Mouse (Mus musculus) cerebellum, postnatal 14 days (tissue): Measurements from ENCODE around the gene Ccni.

Source experiments
- DNase-seq, 2 experiments: peaks; one replicate each; pipeline ENCODE4 v3.0.0; 2021; ENCODE audit warnings: mixed read lengths in 2 of 2

The Ccni gene

DNA sequence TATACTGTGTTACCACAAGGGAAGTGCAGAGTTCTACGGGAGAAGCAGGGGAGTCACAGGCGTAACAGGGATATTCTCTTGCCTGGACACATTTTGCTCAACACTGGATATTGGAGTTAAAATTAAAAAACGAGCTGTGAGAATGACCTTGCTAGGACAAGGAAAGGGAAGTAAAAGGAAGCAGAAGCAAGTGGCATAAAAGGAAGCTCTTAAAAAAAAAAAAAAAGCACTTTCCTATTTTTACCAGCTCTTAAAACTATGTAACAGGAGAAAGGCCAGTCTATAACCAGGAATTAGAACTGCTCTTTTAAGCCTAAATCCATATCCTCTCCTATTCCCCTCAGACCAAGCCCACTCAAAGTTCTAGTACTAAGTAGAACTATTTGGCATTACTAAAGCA is 8.1 kb downstream of the Ccni start:
- no peak for DNase-seq

DNA sequence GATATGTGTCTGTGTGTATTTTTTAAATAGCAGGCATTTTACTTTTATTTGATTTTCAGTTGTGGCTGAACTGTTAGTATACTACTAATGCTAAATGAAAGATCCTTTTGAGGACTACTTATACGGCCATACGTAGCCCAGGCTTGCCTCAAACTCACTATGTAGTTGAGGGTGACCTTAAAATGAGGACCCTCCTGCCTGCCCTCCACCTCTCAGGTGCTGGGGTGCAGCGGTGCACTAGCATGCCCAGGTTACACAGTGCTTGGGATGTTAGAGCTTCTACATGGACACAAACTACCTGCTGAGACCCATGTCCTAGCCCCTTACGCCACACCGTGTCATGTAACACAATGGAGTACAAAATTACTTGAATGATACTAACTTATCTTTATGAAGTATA is 15.9 kb downstream of the Ccni start:
- DNase-seq = no peak

DNA sequence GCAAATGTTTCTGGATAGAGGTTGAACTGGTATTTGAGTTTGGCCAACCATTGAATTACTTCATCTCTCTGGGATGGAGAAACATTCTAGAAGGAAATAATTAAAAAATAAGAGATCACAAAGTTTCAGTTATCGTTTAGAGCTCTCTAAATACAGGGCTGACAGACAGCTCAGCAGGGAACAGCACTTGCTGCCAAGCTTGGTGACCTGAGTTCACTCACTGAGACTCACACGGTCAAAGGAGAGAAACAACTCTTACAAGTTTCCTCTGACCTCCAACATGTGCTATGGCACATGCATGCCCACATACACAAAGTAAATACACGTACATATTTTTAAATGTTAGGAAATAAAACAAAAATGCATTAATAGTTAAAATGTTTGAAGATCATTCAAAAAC is 16.7 kb downstream of the Ccni start:
- peak; percentile 36 to 43 for DNase-seq

DNA sequence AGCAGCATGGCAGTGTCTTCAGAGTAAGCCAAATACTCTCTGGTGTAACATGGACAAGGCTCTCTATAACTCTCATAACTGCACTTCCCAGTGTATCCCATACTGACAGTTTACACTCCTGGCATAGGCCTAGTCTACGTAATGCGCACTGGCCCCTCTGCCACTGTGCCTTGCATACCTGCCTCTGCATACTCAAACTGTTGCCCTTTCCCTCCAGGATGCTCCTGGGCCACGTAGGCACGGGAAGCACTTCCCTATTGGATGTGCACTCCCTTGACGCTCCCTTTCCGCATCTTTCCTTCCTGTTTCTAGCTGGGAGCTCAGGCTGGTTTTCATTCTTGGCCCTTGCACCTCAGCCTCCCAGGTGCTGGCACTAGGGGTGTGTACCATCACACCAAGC is 21.7 kb downstream of the Ccni start:
- DNase-seq = no peak

DNA sequence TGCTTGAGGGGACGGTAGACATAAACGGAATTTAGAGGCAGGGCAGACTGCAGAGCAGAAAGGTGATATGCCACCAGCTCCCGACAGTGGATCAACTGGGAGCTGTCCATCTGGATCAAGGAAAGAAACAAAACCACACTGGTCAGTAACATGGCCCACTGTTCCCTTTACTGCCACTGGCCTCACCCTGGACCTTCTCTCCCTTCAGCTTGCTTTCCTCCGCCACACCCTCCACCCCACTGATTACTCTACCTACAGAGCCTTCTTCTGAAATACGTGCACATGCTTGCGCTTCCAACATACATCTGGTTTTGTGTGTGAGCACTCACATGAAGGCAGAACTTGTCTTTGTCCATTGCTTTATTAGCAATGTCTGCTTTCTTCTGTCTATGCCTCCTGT is 23.0 kb downstream of the Ccni start:
- DNase-seq = no peak

DNA sequence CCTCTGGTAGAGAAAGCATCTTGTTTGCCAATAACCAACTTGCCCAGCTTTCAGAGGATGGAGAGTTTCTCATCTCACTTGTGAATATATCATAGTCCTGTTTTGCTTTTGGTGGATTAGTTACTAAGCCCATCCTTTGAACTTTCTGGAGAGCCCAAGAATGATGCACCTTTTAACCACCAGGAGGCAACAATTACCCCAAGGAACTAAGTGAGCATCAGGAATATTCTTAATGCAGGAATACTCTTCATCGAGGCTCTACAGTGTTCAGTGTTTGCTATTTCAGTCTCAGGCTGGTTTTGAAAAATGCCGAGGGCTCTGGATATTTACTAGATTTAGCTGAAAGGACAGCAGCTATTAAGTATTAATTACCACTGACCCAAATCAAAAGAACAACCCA is 26.0 kb downstream of the Ccni start:
- DNase-seq = peak in 1 of 2 experiments; percentile 40

DNA sequence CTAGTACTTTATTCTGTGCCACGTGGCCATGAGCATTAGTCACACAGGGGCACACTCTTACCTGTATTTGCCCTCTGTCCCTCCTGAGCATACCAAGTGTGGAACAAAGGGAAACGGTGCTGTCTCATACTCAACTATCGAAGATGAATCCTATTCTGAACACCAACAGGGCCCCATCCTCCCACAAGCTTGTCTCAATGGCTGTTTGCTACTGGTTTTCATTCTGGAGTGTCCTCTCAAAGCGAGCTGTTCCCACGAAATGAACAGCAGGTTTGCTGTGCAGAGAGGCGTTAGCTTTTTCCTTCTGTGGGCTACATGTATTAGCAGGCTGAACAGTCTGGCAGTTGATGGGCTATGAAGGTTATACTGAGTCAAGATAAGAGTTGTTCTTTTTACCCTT is 27.7 kb downstream of the Ccni start:
- DNase-seq = no peak

DNA sequence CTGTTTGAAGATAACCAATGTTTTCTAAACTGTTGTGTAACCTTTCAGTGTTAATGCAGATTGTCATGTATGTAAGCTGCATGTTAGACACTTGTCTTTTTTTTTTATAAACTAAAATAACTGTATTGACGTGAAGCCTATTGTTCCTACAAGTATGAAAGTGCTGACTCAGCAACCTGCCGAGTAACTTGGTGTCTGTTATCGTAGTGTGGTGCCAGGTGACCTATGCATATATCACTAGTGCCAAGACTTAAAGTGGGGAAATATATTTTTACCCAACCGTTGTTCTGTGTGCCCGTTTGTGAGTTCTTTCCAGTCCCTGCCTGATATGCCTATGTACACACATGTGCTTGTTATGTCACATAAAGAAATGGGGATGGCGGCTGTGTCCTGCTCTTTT is 31.6 kb downstream of the Ccni start:
- DNase-seq = no peak

DNA sequence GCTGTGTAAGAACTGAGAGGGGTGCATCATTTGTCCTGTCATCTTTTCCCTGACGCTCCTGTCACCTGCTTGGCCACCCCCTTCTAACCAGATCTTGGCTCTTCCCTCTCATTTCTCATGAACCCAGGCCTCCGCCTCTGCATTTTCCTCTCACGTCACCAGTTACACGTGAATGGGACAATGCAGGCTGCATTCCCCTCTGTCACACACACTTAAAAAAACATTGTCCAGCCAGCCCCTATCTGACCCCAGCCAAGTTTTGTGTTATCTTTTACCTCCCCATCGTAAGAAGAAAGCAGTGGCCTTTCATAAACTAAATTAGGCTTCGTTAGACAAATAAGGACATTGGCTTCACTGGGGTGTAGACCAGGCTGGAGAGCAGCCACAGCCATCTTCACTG is 33.8 kb downstream of the Ccni start:
- DNase-seq = no peak

DNA sequence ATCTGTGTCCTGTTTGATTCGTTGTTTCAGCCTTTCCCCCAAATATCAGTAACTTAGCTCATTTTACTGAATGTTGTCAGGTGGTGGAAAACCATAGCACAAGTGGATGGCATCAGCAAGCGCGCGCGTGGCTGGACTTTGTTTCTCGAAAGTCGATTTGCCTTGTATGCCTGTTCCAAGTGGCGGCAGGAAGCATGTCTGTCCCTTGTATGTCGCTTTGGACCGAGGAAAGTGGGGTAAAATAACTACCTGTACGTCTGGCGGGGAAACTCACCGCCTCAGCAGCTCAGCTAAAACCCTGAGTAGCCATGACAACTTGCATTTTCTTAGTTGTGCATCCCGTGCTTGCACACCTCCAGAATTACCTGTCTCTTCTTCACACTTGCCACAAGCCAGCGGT is 34.9 kb downstream of the Ccni start:
- DNase-seq = no peak

DNA sequence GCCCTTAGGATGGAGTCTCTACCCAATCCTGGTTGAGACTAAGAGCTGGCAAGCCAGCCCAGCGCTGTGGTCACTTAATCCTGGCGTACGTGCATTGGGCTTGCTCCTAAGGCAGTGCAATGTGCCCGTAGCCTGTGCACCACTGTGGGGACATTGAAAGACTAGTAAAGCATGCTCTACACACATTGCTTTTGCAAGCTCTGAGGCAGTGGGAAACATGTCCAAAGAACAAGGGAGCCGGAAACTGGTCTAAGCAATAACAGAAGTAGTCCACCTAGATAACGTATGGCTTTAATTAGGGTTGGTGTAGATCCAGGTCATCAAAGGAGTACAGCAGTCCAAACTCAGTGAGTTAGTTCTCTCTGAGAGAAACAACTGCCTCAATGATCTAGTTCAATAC is 37.6 kb downstream of the Ccni start:
- no peak for DNase-seq

DNA sequence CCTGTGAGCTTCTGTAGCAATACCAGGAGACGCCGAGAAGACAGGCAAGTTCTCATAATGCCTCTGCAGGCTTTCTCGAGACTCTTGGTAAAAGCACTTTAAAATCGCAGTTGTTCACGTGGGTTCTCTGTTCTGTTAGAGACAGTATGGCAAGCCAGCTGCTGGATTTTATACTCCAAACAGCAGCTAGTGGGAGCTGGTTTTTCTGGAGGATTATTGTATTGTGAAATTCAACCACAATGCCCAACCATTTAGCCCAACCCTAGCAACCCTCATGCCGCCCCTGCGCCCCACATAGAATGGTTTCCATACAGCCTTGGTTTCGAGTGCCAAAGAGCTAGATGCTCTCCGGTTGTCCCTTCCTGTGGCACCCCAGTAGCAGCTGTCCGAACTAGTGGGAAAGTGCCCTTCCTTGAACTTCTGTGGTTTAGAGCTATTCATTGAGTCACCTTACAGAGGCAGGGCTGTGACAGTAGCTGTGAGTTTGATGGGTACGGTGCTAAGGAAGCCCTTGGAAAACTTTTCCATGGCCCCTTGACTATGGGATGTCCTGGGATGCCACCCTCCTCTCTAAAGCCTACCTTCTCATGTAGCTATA is 38.3 kb downstream of the Ccni start:
- DNase-seq = no peak

DNA sequence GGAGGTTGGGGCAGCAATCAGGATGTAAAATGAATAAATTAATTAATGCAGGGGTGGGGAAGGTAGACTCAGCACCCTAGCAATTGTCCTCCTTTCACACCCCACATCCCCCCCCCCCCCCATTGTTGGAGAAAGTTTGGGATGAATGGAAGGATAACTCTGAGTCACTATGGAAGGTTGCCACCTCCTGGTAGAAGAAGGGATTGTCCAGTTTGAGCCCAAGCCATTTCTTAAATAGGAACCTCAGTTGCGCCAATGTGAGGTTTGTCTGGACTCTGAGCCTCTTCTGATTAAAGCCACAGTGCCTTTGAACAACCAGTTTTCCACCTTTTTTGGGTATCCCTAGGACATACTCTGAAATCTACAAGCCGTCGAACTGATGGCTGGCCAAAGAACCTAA is 42.8 kb downstream of the Ccni start:
- DNase-seq = peak; percentile 80 to 82

DNA sequence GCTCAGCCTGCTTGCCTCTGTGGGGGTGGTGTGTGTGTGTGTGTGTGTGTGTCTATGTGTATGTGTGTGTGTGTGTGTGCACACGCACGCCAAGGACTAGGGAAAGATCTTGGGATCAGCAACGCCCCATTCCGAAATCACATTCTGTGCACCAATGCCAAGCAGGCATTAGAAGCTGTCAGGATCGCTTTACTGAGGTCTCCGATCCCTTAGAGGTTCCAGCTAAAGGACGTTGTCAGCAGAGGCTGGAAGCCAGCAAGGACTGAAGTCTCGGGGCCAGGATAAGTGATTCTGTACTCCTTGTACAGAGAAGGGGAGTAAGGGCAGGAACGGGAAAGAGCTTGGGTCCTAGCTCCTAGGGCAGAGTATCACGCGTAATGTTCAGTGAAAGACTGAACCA is 51.9 kb downstream of the Ccni start:
- DNase-seq = no peak

DNA sequence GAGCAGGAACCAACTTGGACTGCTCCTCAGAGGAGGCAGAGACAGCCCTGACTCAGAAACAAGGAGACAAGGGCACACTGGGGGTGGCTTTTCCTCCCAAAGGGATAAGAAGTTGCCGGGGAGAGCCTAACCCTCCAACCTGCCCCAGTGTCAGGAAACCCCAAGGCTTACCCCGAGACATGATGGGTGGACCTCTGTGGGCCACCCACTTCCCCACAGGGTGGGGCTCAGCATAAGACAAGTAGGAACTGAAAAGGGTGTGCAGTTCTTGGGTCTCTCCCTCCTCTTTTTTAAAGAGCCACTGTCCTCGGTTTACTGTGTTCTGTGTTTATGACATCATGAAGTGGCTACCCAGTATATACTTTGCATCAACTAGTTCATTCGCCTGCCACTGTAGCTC is 53.8 kb downstream of the Ccni start:
- DNase-seq = no peak

DNA sequence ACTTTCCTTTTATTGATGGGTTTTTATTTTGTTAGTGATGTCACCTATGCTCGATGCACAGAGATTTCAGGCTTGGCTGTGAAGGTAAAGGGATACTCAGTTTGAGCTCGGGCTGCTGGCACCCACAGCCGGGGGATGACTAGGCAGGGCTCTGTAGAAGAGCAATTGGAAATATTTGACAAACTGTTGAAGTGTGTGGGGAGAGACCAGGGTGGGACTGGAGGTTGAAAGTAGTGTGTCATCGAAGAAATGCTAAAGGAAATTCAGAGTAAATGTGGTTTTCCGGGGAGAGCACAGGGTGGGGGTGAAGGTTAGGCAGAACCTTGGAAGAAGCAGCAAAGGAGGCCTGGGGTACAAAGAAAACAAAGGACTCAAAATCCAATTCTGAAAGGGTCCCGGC is 54.3 kb downstream of the Ccni start:
- DNase-seq = no peak

DNA sequence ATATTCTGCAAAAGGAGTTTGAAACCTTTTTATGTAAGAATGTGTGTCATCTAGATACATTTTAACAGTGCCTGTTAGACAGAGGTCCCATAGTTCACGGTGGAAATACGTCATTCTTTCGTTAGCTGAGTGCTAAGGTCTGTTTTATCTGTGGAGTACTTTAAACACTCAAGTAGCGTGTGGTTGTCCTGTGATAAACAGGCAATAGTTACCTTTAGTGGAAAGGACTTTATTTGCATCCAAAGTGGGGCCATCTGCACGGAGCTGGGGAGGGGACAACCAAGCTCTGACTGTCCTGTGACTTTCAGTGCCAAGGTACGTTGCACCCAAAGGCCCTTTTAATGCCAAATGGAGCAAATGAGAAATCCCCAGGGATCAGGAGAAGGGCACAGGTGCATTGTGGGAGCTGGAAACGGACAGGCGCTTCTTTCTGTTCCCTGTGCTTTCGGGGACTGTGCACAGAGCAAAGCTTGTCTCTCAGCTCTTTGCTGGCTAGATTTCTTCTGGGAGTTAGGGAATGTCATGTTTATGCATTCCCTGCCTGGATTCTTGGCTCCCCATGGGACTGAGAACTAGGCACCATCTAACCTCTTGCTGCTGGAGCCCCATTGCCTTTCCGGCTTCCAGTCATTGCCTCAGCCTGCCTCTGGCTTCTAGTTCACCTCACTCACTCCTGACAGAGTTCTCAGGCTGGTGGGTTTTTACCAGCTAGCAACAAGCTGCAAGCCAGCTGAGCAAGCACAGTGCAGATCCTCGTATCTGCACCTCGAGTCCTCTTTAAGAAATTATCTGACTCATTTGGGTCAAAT is 56.1 kb downstream of the Ccni start:
- no peak for DNase-seq

DNA sequence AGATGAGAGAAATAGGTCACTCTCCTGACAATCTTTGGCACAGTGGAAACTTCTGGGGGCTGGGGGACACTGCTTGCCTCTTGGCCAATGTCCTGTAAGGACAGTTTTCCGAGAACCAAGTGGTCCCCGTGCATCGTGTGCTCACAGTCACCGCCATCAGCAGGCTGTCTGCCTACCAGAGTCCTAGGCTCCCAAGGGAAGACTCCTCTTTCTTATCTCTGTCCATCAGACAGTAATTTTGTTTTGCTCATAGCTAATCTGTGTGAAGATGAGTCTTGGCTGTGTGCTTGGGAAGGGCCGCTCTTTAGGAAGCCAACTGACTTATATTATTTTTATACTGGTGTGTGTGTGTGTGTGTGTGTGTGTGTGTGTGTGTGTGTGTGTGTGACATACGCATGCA is 60.8 kb downstream of the Ccni start:
- DNase-seq = no peak

DNA sequence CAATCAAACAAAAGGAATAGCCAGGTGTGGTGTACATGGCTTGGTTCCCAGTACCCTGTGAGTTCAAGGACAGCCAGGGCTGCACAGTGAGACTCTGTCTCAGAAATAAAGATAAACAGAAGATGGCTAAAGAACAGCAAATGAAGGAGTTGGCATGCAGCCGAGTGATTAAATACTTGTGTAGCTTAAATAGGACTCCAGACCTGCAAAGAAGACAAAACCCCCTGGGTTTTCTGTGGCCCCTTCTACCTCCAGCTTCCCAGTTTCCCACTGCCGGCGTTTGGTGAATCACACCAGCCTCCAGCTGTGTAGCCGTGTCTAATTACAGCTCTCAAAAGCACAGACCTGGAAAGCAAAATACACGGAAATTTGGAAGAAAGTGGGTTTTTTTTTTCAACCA is 61.4 kb downstream of the Ccni start:
- DNase-seq = peak in 1 of 2 experiments; percentile 30

DNA sequence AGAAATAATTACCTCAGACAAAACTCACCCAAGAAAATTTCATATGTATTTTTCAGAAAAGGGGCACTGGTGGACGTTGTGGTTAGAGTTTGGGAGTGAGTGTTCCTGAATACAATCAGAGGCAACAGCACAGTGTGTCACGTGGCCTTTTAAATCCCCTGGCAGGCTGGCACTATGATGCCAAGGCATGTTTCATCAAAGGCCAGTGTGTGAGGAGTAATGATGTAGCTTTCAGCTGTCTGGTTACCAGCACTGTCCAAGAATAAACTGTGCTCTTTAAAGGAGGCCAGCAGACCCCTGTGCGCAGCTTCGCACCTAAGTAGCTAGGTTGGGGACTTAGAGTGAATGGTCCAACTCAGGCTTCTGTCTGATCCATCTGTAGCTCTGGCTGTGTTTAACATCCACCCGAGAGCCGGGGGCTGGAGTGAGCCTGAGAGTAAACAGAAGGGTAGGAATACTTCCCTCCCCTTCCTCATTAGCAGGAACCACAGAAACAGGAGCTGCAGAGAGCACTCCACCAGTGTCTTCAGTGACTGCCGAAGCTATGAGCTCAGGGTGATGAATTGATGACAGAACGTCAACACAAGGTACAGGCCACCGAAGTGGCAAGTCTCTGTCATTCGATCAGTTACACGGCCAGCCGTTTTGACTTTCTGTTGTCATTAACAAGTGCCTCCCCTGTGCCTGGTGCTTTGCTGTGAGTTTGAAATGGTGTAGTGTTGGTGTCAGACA is 62.8 kb downstream of the Ccni start:
- peak in 1 of 2 experiments; percentile 31 for DNase-seq

DNA sequence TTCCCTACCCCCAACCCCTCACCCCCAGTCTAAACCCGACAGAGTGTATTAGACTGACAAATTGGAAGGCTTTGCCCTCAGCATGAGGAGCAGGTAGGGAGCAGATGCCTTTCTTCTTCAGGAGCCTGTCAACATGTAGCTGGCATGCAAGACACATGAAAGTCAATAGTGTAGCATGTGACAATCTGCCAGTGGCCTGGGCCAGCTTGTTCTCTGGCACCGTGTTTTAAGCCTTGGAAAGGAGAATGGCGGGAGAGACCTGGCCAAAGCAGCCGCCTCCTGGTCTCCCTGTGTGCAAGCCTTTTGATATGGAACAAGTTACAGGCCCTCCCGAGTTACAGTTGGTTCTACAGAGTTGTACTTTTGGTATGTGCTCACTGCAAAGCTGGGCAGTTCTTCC is 65.5 kb downstream of the Ccni start:
- peak; percentile 83 to 85 for DNase-seq

DNA sequence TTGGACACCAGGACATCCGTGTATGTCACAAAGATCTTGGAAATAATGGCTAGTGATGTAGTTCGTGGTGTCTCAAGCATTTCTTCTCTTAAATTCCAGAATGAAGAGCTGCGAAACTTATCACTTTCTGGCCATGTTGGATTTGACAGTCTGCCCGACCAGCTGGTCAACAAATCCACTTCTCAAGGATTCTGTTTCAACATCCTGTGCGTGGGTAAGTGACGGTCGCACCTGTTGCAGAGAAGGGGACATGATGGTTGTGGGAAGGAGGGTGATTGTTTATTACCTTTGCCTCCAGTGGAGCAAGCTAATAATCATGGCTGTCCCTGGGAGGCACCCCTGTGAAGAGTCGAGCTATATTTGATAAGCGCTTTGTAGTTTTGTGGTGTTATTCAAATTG is 66.9 kb downstream of the Ccni start:
- no peak for DNase-seq

DNA sequence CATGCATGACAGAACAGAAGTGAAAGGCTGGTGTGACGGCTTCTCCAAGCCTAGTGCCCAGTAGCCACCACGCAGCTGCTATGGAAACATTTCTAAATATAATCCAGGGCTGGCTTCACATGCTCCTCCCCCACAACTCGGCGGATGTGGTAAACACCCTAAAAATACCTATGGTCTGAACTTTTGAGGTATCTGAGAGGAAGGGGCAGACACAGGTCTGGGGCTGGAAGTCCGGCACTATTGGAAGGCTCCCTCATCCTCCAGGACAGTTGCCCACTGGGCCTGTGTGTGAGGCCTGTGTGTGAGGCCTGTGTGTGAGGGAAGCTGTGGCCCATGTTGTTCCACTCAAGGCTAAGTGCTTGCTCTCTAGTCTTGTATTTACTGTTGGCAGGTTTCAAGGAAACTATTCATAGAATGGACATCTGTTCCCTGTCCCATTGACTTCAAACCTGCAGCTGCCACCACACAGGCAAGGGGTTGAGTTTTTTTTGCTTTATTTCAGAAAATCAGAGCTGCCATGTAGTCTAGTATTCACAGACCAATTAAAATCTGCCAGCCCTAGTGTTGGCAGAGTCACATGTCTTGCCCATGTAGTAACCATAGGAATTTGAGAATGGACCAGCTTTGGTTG is 69.2 kb downstream of the Ccni start:
- no peak for DNase-seq
